Mouse (Mus musculus) adrenal gland, postnatal 10 days (tissue): ENCODE data around the gene Spesp1. TPM values are rescaled to one million over a fixed set of nuclear protein-coding genes. Genes with fewer than 3 reads are reported as not detected.

Experiments used
- DNase-seq: peaks from one replicate; pipeline ENCODE4 v3.0.0; 2021; ENCODE audit warnings: mixed read lengths
- microRNA-seq: library from miRNA; unstranded; fragments of <30 nt; microRNA quantifications from one replicate; pipeline ENCODE4 v1.2.0, GENCODE M21; 2021
- total RNA-seq, 2 experiments: library from RNA; stranded (reverse); gene quantifications; 2 replicates each; pipeline ENCODE4 v1.2.3; 2021

The Spesp1 gene
- total RNA-seq, 2 experiments from 2014 or later: not detected

DNA sequence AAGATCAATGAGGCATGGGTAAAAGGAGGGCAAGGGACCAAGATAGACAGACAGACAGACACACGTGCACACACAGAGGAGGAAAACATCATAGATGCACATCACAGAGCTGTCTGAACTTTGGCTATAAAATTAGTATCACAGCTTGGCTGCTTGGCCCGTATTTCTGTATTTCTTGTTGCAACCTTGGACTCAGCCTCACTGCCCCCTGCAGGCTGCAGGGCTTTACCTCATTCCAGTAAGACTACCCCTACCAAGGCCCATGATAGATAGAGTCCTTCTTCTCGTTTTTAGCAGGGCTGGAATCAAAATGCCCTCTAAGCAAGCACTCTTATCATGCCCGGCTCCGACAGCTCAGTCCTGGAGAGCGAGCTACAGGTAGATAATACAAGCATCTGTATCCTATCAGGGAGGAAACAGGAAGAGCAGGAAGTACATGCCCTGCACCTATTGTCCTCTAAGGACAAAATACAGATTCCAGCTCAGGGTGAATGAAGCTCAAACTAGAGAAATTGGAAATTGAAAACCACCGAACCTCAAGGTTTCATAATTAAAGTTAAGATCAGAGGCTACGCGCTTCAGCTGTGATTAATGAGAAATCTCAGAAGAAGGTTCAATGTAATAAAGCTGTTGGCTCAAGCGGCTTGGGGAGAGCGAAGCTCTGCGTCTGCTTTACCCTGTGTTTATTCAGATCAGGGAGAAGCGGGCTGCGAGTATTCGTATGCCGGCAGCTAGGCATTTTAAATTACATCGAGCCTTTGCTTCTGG lies 36.2 kb downstream of the Spesp1 start:
- DNase-seq: no peak

DNA sequence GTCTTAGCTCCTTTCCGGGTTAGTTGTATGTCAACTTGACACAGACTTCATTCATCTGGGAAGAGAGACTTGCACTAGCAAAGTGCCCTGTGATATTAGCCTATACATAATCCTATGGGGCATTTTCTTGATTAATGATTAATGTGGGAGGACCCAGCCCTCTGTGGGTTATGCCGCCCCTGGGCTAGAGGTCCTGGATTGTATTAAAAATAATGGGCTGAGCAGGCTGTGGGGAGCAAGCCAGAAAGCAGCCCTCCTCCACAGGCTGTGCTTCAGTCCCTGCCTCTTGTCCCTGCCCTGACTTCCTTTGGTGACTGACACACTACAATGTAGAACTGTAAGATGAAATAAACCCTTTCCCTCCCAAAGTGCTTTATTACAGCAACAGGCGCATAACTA lies 37.4 kb downstream of the Spesp1 start:
- DNase-seq: no peak

DNA sequence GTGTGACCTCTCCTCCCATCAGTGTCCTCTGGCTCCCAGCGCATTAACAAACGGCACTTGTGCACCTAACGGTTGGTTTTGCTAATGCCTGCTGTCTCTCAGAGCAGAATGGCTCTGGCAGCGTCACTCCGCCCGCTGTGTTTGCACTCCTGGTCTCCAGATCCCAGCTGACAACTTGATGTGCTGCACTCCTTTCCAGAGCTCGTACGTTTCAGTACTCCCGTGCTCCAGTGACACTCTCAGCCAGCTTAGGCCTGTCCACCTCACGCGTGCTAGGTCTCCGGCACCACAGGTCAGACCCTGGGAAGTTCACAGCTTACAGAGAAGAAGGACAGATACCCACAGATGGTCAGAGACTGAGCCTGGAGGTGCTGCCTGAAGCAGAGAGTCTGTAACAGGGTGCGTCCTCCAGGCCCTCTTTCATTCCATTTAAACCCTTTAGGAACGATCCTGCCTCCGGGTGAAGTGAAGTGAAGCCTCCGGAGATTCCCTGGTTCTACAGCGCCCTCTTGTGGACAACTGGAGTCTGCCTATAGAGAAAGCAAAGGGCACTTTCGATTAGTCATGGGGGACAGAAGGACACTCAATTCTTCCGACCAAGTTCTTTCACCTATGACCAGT lies 37.9 kb downstream of the Spesp1 start:
- DNase-seq: peak; percentile 89

DNA sequence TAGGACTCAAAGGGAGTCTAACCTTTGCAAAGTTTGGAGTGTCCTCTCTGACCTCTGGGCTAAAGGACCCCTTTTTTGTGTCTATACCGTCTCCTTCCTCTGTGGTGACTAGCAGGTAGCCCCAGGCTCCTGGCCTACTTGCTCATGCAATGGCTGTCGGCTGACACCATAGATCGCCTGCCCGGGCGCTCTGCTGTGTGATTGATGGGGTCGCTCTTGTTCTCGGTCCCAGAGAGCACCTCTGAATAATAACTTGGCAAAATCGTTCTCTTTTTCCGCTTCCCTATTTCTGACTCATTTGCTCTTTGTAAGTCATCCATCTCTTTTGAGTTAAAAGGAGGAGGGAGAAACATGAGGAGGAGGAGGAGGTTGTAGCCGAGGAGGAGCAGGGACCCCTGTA lies 42.0 kb downstream of the Spesp1 start:
- DNase-seq: peak; percentile 46

DNA sequence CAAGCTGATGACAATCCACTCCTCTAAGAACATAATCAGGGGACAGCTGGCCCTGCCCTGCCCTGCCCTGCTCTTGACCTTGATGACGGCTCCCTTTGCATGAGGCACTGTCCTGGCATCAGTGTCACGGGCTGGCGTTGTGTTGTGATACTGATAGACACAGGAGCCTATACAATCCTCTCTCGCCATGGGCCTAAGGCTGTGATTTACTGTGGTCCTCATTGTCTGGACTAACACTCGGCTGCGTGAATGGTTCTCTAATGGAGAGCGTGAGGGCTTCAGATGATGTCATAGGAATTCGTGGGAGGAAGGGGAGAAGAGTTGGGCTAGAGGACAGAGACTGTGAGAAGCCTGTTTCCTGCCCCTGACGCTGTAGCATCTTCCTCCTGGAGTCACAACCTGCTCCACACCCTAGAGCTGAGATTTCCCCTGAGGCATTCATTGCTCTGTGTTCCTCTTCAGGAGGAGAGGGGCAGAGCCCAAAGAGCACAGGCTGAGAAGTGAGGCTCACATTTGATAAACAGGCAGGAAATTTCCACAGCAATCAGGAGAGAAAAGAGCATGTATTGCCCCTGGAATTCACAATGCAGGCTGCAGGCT lies 44.5 kb downstream of the Spesp1 start:
- DNase-seq: no peak

GRCm38 (mm10) chr9:62235501-62235900 lies 46.5 kb downstream of the Spesp1 start:
- DNase-seq: no peak

DNA sequence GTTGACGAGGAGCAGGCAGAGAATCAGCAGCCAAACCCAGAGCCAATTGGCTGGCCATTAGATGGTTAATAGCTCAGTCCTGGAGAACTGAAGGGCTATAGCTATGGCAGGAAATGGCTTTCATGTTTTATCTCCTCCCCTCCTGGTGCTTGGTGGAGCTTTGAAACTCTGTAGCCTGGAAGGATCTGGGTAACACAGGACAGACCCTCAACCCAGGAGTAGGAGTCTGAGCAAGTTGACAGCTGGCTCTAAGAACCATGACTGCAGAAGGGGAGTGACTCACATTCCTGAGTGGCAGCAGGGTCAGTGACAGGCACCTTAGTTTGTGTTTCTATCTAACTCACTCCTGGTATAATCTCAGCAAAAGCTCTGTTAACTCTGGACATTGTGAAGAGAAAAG lies 49.4 kb downstream of the Spesp1 start:
- DNase-seq: no peak

DNA sequence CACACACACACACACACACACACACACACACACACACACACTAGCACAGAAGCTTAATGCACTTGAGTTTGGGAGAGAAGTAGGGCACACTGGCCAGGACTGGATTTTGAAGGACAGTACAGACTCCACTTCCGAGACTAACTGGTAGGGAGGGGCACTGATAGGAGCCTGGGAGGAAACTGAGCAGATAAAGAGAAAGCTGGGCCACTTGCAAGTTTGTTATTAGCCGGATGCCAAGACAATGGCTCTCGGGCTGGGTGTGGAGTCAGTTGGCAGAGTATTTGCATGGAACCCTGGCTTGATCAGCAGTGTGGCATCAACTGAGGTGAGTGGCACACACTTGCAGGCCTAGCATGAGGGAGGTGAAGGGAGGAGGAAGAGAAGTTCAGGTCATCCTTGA lies 51.0 kb downstream of the Spesp1 start:
- DNase-seq: no peak

DNA sequence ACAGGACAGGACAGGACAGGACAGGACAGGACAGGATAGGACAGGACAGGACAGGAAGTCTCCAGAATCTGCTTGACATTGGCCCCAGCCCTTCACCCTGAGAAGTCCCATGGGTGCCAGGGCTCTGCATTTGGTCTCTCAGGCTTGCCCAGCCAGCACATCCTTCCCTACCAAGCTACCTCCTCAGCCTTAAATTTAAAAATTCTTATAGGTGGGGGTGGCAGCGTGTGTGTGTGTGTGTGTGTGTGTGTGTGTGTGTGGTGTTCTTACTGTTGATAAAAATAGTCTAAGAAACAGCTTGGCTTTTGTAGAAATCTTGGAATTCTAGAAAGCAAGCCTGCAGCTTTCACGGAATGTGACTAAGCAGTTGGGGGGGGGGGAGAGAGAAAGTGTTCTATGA lies 52.0 kb downstream of the Spesp1 start:
- DNase-seq: no peak

DNA sequence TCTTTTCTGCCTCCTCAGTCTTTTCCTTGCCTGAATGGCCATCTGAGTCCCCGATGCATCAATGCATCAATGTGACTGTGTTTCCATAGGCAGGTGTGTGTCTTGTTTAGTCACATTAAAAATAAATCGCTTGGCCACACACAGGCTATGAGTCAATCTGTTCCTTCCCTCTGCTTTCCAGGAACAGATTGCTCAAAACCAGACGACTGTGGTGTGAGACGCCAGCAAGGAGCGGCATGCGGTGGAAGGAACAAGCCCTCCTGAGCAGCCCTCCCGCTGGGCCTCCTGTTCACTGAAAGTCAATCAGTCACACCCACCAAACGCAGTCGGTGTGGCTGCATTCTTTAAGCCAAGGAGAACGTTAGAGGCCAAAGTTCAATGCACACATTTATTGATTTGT lies 59.5 kb downstream of the Spesp1 start:
- peak; percentile 11 for DNase-seq

- no peak for DNase-seq
Observed at GRCm38 (mm10) chr9:62222029-62222428, 60.0 kb downstream of the Spesp1 start.

Small RNAs within 50 kb of the gene (microRNA-seq; reads per million reads assigned to microRNA genes)
- not detected for gene Gm25603

Other genes starting within 250 kb of the Spesp1 start
- 10 to 100 TPM; 23.2 to 25.1 TPM for gene Glce, start 159.6 kb downstream of the Spesp1 start, total RNA-seq
- gene Anp32a, start 59.1 kb upstream of the Spesp1 start, total RNA-seq: 100 to 1,000 TPM; 274 to 316 TPM